Comparison of ENCODE assay signal across 14 mouse cellular contexts in genomic region chr9:15773426-15773825, GRCm38 (mm10).
DNase-seq lines count a peak whose midpoint lies in the region; ATAC-seq and TF ChIP-seq lines count a peak whose summit lies in the region.
"Had no signal": no experiment of that assay in that cellular context is flagged by ENCODE, and none has a peak within 500 bp of the region (broad histone marks: within the 10 kb centered on the region; RNA-seq: fewer than 3 reads in every experiment).

No protein-coding gene starts in this region.

- H3K27ac ChIP-seq in hindbrain, embryonic 16.5 days (ENCODE audit: low read depth, low read length): no peak overlapping the region
- H3K27ac ChIP-seq: heart, embryonic 13.5 days; macrophage had no signal

- peak; percentile 55; the same call in 1 of the 2 replicates for ATAC-seq in hindbrain, embryonic 16.5 days
- ATAC-seq in erythroid progenitor cell, adult 5-6 weeks (replicated peaks; ENCODE audit: low FRiP score, poor library complexity, severe bottlenecking): no peak
- ATAC-seq: inflammation-experienced regulatory T-cells, adult 6 months; liver, postnatal 0 days had no signal

- TF ChIP-seq POLR2A in brain, embryonic 14.5 days (IDR thresholded peaks at IDR 0.05; ENCODE audit: borderline replicate concordance, extremely low read depth, insufficient read depth, insufficient read length, poor library complexity, severe bottlenecking): no peak

- no peaks in the 10 kb centered on the region for H3K4me1 ChIP-seq in hindbrain, embryonic 16.5 days (ENCODE audit: control insufficient read depth, insufficient read depth, low read depth, low read length)
- H3K4me1 ChIP-seq: heart, embryonic 13.5 days had no signal

- intact Hi-C loops in left cerebral cortex, postnatal 25 days (cut with DNase I): no loop called here

- 36% methylated on average over 4 of the region's 4 CpGs for WGBS in hindbrain, embryonic 16.5 days

- H3K4me2 ChIP-seq in hindbrain, embryonic 16.5 days (ENCODE audit: low read length): no peak overlapping the region
- H3K4me2 ChIP-seq: heart, embryonic 13.5 days had no signal

- H3K27me3 ChIP-seq in hindbrain, embryonic 16.5 days (replicated peaks; ENCODE audit: control insufficient read depth, insufficient read depth, low read length): no peaks in the 10 kb centered on the region
- H3K27me3 ChIP-seq: heart, embryonic 13.5 days had no signal

- TF ChIP-seq CTCF in brain, embryonic 14.5 days (IDR thresholded peaks at IDR 0.05; ENCODE audit: borderline replicate concordance, extremely low read depth, insufficient read depth, insufficient read length): no peak

- H3K9ac ChIP-seq in hindbrain, embryonic 16.5 days (ENCODE audit: low read depth, low read length): no peak overlapping the region
- H3K9ac ChIP-seq: heart, embryonic 13.5 days; liver, postnatal 0 days had no signal

- DNase-seq in cerebellum, postnatal 10 days: peak; percentile 2 to 10
- DNase-seq in cerebellum, adult 9-11 months: no peak
- DNase-seq in left cerebral cortex, postnatal 25 days (ENCODE audit: low spot score in 2 of 2): peak; percentile 9 to 14
- DNase-seq in left cerebral cortex, adult 11 months (ENCODE audit: low spot score): no peak
- DNase-seq in brain, embryonic 14.5 days (ENCODE audit: low read depth): peak; percentile 55
- DNase-seq in heart, postnatal 4 days: no peak
- DNase-seq: cerebellum, adult 18-20 months; gastrocnemius, postnatal 25 days; liver, postnatal 0 days had no signal

- no peaks in the 10 kb centered on the region for H3K36me3 ChIP-seq in hindbrain, embryonic 16.5 days (ENCODE audit: control insufficient read depth, insufficient read depth, low read length)
- H3K36me3 ChIP-seq: heart, embryonic 13.5 days had no signal

- H3K9me3 ChIP-seq in hindbrain, embryonic 16.5 days (ENCODE audit: control insufficient read depth, low read length): no peaks in the 10 kb centered on the region
- H3K9me3 ChIP-seq: heart, embryonic 13.5 days had no signal

- no peak overlapping the region for H3K4me3 ChIP-seq in hindbrain, embryonic 16.5 days (ENCODE audit: low read length)
- H3K4me3 ChIP-seq: heart, embryonic 13.5 days had no signal

Comparison
In these comparisons a context has a peak if more than half of its experiments do, and no peak if none do; other contexts are left out.
1. DNase-seq: peak in cerebellum, postnatal 10 days (2 of 2), left cerebral cortex, postnatal 25 days (2 of 2) and brain, embryonic 14.5 days (single experiment); none in cerebellum, adult 9-11 months (single experiment), left cerebral cortex, adult 11 months (single experiment) and heart, postnatal 4 days (single experiment).